Mouse (Mus musculus): ENCODE results near the gene Mctp2.

- TF ChIP-seq CTCF (IDR thresholded peaks at IDR 0.05; ENCODE audit: low read depth), result no peak
- no peak for TF ChIP-seq EP300 (IDR thresholded peaks at IDR 0.05; ENCODE audit: low read depth)
These were observed 11.5 kb downstream of the Mctp2 start for GRCm38 (mm10) chr7:72294886-72295285.
